Mouse (Mus musculus): ENCODE data around the gene Ankrd44.
"Not testable (repeated sequence)": the region's sequence is repeated elsewhere in the genome, so short reads cannot be mapped to it uniquely, and the experiment has no call there.

The Ankrd44 gene

GRCm38 (mm10) chr1:54925971-54926771, at the start of gene Ankrd44:
TSS of gene Ankrd44 (minus strand) at chr1:54926387.
- DNase-seq (ENCODE audit: extremely low read depth, insufficient read length, low spot score), result no peak

DNA sequence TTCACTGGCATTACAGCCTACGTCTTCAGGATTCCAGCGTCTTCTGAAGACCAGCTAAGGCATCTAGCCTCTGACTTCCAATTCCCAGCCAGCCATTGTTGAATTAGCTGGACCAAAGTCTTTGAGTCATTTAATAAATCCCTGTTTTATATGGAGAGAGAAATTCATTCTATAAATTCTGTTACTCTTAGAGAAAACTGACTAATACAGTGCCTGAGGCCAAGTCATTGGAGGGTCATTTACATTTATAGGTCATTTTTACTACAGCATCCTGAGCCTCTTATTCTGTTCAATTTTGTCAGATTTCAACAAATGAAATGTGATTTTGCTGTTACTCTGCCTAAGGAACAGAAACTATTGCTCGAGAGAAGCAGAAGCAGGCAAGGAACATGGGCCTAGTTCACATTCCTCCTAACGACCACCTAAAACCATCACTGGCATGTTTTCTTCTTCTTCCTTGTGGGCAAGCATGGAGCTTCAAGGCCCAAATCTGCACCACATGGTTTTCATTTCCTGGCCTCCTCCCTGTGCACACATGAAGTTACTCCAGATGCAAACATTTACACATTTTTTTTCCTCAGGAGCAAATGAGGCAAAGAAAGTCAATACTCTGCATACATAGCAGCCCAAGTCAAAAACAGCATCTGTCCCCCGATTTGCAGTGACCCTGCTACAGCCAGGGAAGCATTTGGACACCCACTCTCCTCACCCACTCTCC, 45.7 kb upstream of the Ankrd44 start:
- DNase-seq (ENCODE audit: extremely low read depth, insufficient read length, low spot score), result no peak

GRCm38 (mm10) chr1:54966858-54967257, 40.7 kb upstream of the Ankrd44 start:
- DNase-seq (ENCODE audit: extremely low read depth, insufficient read length, low spot score), result no peak

DNA sequence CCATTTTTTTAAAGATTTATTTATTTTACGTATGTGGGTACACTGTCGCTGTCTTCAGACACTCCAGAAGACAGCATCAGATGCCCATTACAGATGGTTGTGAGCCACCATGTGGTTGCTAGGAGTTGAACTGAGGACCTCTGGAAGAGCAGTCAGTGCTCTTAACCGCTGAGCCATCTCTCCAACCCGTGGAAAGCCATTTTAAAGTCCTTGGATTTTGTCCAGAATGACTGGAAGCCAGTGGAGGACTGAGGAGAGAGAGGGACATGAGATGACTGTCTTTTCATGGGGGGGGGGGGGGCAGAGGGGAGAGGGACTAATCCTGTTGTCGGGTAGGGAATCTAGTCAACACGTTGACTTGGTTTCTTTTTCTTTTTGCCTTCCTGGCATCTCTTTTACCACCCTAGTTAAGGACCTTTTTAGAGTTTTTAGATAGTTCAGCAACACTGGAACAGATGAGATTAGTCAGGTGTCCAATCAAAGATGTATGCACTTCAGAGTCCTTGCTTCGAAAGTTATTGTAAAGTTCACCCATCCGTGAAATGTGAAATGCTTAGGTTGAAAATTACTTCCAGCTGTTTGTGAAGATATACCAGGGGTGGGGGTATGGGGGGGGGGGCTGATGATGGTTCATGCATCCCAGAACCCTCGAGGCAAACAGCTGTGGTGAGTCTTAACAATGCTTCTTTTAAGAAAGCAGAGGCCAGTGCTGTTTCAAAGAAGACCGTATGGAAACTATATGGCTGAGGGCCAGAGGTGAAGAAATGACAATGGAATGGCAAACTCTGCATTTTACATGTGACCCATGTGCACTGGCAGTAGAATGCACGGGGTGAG, 39.2 kb upstream of the Ankrd44 start:
- DNase-seq (ENCODE audit: extremely low read depth, insufficient read length, low spot score), result no peak

GRCm38 (mm10) chr1:54961724-54962123, 35.5 kb upstream of the Ankrd44 start:
- no peak for DNase-seq (ENCODE audit: extremely low read depth, insufficient read length, low spot score)

- DNase-seq (ENCODE audit: extremely low read depth, insufficient read length, low spot score), result no peak
These were observed 34.5 kb upstream of the Ankrd44 start for GRCm38 (mm10) chr1:54960613-54961165.

- no peak for DNase-seq (ENCODE audit: extremely low read depth, insufficient read length, low spot score)
These were observed 32.3 kb upstream of the Ankrd44 start for GRCm38 (mm10) chr1:54958525-54958924.

GRCm38 (mm10) chr1:54956995-54957394, 30.8 kb upstream of the Ankrd44 start:
- DNase-seq (ENCODE audit: extremely low read depth, insufficient read length, low spot score), result not testable (repeated sequence)

DNA sequence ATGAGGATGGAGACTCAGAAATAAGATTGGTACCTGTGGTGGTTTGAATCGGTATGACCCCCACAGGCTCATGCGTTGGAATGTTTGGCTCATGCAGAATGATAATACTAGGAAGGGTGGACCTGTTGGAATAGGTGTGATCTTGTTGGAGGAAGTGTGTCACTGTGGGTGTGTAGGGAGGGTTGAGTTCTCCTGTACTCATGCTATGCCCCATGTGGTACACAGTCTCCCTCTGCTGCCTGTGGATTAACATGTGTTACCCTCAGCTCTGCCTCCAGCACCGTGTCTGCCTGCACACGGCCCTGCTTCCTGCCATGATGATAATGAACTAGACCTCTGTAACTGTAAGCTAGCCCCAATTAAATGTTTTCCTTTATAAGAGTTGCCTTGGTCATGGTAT, 28.7 kb upstream of the Ankrd44 start:
- DNase-seq (ENCODE audit: extremely low read depth, insufficient read length, low spot score), result no peak

- no peak for DNase-seq (ENCODE audit: extremely low read depth, insufficient read length, low spot score)
These were observed 18.5 kb upstream of the Ankrd44 start for GRCm38 (mm10) chr1:54944648-54945047.

DNA sequence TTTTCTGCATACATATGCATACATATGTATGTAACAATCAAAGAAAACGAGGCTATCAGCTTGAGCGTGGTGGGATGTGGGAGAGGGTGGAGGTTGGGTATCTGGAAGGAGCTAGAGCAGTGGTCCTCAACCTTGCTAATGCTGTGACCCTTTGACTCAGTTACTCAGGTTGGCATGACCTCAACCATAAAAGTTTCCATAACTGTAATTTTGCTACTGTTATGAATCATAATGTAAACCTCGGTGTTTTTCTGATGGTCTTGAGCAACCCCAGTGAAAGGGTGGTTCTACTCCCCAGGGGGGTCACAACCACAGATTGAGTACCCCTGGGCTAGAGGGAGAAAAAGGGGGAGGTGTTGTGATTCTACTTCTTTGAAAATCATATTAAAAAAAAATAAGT, 9.3 kb upstream of the Ankrd44 start:
- no peak for DNase-seq (ENCODE audit: extremely low read depth, insufficient read length, low spot score)

DNA sequence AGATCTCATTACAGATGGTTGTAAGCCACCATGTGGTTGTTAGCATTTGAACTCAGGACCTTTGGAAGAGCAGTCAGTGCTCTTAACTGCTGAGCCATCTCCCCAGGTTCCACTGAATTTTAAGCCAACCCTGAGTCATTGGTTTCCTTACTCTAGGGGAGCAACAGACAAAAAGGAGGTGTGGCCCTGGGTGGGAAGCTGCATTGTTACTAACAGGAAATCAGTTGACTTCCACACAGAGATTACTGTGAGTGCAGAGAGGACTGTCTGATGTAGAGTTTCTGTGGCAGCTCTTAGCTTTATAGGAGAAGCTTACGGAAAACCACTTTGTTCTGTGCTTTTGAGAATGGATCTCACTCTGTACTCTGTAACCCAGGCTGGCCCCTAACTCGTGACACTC, 8.7 kb upstream of the Ankrd44 start:
- DNase-seq (ENCODE audit: extremely low read depth, insufficient read length, low spot score), result no peak

- DNase-seq (ENCODE audit: extremely low read depth, insufficient read length, low spot score), result no peak
These were observed 7.5 kb upstream of the Ankrd44 start for GRCm38 (mm10) chr1:54933646-54934045.

DNA sequence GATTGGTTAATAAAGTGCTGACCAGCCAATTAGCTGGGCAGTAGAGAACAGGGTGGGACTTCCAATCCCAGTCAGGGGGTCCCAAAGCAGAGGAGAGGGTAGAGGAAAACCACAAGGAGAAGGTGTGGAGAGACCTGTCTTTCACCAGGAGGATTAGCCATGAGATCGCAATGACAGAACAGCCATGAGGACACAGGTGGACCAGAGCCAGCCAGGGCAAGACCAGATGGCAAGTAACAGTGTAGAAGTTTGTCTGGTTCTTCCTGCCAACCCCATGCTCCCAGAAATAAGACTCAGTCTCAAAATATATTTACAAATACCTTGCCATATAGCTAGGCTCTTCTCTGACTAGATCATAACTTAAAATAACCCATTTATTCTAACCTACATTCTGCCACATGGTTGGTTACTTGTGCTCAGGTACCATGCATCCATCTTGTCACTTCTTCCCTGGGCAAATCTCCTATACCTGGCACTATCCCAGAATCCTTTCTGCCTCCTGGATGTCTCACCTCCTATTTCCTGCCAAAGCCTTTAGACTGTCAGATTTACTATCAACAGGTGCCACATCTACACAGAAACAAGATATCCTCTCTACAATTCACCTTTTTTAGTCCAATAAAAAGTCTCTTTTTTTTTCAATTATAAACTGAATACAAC, 6.4 kb upstream of the Ankrd44 start:
- DNase-seq (ENCODE audit: extremely low read depth, insufficient read length, low spot score), result no peak

DNA sequence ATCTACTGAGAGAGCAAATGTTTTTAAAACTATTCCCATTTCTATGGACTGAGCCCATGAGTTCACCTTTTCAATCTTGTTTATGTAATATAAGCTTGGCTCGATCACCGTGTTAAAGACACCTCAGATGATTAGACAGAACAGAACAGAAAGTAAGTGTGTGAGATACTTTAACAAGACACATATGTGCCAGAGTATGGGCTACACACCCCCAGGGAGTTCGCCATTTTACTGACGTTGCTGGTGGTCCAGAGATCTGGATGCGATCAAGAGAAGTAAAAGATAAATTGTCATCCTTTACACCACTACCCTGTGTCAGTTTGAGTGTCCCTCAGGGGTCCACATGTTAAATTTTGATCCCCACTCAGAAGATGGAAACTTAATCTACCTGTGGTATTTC, 5.0 kb upstream of the Ankrd44 start:
- DNase-seq (ENCODE audit: extremely low read depth, insufficient read length, low spot score), result no peak

DNA sequence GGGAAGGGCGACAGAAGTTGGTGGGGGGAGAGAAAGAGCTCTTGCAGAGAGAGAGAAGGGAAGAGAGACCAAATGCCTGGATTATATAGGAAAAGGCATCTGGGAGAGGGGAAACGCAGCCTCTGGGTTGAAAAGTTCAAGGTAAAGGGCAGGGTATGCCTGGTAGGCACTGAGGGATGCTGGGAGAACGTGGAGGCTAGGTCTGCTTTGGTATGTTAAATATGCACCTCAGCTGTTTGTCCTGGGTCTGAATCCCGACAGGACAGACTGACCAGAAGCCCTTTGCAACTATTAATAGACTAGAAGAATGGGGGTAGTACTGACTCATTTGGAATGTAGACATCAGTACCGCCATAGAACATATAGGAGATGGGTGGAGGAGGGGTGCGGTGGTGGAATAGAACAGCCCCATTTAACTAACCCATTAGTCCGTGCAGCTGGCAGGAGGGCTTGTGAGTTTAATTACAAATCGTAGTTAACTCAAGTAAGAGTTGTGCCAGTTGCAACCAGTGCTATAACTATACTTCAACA, 4.5 kb upstream of the Ankrd44 start:
- no peak for DNase-seq (ENCODE audit: extremely low read depth, insufficient read length, low spot score)

DNA sequence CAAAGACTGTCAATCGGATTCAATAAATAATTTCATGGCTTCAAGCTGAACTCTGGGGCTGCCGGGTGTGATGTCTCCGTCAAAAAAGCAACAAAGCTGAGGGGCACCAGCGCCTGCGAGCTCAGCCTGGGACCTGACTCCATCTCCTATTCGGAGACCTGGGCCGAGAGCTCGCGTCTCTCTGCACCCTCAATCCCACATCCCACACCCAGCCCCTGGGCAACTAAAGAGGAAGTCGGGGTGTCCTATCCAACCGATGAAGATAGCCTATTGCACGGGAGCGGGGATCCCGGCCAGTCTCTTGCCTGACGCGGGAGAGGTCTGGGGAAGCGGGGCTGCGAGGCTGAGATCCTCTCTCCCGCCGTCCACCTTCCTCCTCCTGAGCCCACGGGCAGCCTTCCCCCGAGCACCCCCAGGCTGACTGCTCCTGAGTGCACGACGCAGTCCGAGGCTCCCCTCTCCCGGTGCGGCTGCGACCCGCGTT, 694 bp downstream of the Ankrd44 start:
- no peak for DNase-seq (ENCODE audit: extremely low read depth, insufficient read length, low spot score)

GRCm38 (mm10) chr1:54924760-54925159, 1.4 kb downstream of the Ankrd44 start:
- DNase-seq (ENCODE audit: extremely low read depth, insufficient read length, low spot score), result no peak

GRCm38 (mm10) chr1:54924309-54924685, 1.9 kb downstream of the Ankrd44 start:
- no peak for DNase-seq (ENCODE audit: extremely low read depth, insufficient read length, low spot score)
